Mouse (Mus musculus) C2C12 (cell line): ENCODE measurements at regions not wholly inside any gene's neighbourhood (a gene's known extent, or its start where the extent isn't known, plus 50 kb on each side); places are given as distances from the start of the nearest gene placed in this dataset.

Source experiments
- H3K27me3 ChIP-seq: one replicate; pipeline ENCODE4 v1.6.1; 2011; ENCODE audit not compliant: control insufficient read depth, insufficient read depth, insufficient read length
- H3K36me3 ChIP-seq: one replicate; pipeline ENCODE4 v1.6.1; 2011; ENCODE audit not compliant: control insufficient read depth, insufficient read depth
- H3K4me3 ChIP-seq: one replicate; pipeline ENCODE4 v1.5.1; 2011; ENCODE audit warnings: mild to moderate bottlenecking, control low read depth; ENCODE audit not compliant: poor library complexity, insufficient read depth, severe bottlenecking
- H3K79me2 ChIP-seq: one replicate; pipeline ENCODE4 v1.6.1; 2011; ENCODE audit not compliant: control insufficient read depth, insufficient read depth
- H3K79me3 ChIP-seq: one replicate; pipeline ENCODE4 v1.6.1; 2011; ENCODE audit warnings: low read depth, control low read depth
- H3ac ChIP-seq: one replicate; pipeline ENCODE3; 2011; ENCODE audit warnings: low read depth; ENCODE audit not compliant: control insufficient read depth, insufficient read length
- CEBPB ChIP-seq: IDR thresholded peaks from one replicate; pipeline ENCODE4 v1.6.1; 2011; ENCODE audit warnings: low read depth, mild to moderate bottlenecking, control low read depth, moderate library complexity
- CTCF ChIP-seq: IDR thresholded peaks from one replicate; pipeline ENCODE4 v1.5.1; 2011; ENCODE audit not compliant: control insufficient read depth, insufficient read depth, insufficient read length
- FOSL1 ChIP-seq: IDR thresholded peaks from one replicate; pipeline ENCODE4 v1.8.0; 2011; ENCODE audit warnings: mild to moderate bottlenecking, low read length; ENCODE audit not compliant: poor library complexity, insufficient read depth, severe bottlenecking
- MAX ChIP-seq: IDR thresholded peaks from one replicate; pipeline ENCODE4 v1.6.1; 2011; ENCODE audit warnings: mild to moderate bottlenecking, control low read depth
- MYOD1 ChIP-seq: IDR thresholded peaks from one replicate; pipeline ENCODE4 v1.6.1; 2011; ENCODE audit warnings: low read depth; ENCODE audit not compliant: control insufficient read depth, insufficient read length
- MYOG ChIP-seq: IDR thresholded peaks from one replicate; pipeline ENCODE4 v1.6.1; 2011; ENCODE audit not compliant: control insufficient read depth, insufficient read length; ENCODE audit errors: extremely low read depth
- USF1 ChIP-seq: IDR thresholded peaks from one replicate; pipeline ENCODE4 v1.6.1; 2011; ENCODE audit warnings: low read depth, mild to moderate bottlenecking, control low read depth, moderate library complexity

DNA sequence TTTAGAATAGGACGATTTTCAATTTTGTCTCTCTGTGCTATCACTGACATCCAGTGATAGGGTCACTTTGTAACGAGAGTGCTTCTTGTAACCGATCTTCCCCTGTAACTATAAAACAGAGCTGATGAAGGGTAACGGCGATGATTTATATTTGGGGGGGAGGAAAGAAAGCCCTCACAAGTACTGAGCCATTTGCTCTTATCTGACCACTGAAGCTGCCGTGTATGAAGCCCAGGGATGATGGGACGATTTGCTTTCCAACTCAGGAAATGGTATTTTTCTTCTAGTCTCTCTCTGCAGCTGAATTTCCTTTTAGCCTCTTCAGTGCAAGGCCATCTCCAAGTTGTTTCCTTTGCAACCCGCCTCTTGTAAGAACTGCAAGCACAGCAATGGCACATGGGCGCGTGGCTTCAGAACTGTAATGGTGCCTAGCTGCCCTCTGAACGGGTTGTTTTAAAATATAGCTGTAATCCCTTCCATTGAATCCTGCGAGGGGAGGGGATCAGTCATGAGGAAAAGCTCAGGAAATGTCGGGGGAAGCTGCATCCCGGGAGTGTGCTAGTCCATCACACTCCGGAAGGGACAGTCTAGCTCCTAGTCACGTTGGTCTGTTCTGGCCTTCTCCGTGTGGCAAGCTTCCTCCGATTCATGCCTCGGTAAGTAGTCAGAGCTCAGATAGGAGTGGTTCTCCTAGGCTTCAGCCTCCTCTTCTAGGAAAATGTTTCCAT lies 194.1 kb downstream of the Gm13691 start:
- TF ChIP-seq MAX (no peak), CTCF (no peak), MYOD1 (no peak)
- H3K79me2 ChIP-seq: no peaks in the 10 kb centered on the region
- no peak overlapping the region for H3K4me3 ChIP-seq
- H3K36me3 ChIP-seq: no peaks in the 10 kb centered on the region
- no peaks in the 10 kb centered on the region for H3K27me3 ChIP-seq
- no peaks in the 10 kb centered on the region for H3K79me3 ChIP-seq
- no peak overlapping the region for H3ac ChIP-seq

DNA sequence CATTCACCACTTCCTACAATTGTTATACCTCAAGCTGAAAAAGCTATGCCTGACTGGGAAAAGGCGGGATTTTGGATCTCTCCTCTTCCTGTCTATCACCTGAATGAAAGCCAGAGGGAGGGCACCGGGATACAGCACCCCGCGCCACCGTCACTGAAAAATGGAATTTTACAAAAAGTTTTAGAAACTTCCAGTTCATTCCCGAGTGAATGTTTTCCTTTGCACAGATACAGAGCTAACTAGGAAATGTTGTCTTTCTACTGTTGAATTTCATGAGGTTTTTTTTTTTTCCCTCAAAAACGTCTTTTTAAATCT lies 194.6 kb downstream of the Gm13691 start:
- H3K27me3 ChIP-seq: no peaks in the 10 kb centered on the region
- no peaks in the 10 kb centered on the region for H3K36me3 ChIP-seq
- no peaks in the 10 kb centered on the region for H3K79me2 ChIP-seq
- no peak overlapping the region for H3K4me3 ChIP-seq
- TF ChIP-seq MYOD1 (no peak), FOSL1 (no peak), MYOG (no peak), CTCF (no peak), USF1 (no peak), MAX (no peak), CEBPB (no peak)
- no peak overlapping the region for H3ac ChIP-seq
- no peaks in the 10 kb centered on the region for H3K79me3 ChIP-seq

GRCm38 (mm10) chr2:84186126-84186701 lies 195.9 kb downstream of the Gm13691 start:
- no peaks in the 10 kb centered on the region for H3K27me3 ChIP-seq
- H3K4me3 ChIP-seq: no peak overlapping the region
- no peaks in the 10 kb centered on the region for H3K79me2 ChIP-seq
- no peak overlapping the region for H3ac ChIP-seq
- no peaks in the 10 kb centered on the region for H3K79me3 ChIP-seq
- H3K36me3 ChIP-seq: no peaks in the 10 kb centered on the region
- TF ChIP-seq CTCF (peak; percentile 7), FOSL1 (no peak)

DNA sequence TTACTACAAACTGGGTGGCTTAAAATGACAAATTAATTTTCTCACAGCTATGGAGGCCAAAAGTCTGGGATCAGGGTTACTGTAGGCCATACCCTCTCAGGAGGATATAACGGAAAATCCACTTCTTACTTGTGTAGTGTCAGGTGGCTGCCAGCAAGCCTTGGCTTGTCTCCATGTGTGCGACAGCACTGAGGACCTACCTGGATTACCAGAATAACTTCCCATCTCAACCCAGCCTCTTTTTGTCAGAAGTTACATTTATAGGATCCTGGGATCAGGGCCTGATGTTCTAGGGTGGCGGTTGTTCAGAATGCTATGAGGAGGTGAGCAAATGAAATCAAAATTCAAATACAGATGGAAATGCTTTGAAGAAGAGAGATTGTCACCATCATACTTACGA lies 197.1 kb downstream of the Gm13691 start:
- Histone ChIP-seq H3K79me3 (no peaks in the 10 kb centered on the region), H3K79me2 (no peaks in the 10 kb centered on the region), H3K4me3 (no peak overlapping the region), H3K27me3 (no peaks in the 10 kb centered on the region), H3ac (no peak overlapping the region), H3K36me3 (no peaks in the 10 kb centered on the region)
- TF ChIP-seq CTCF (no peak), MYOG (no peak), MYOD1 (no peak), MAX (no peak), CEBPB (no peak)

DNA sequence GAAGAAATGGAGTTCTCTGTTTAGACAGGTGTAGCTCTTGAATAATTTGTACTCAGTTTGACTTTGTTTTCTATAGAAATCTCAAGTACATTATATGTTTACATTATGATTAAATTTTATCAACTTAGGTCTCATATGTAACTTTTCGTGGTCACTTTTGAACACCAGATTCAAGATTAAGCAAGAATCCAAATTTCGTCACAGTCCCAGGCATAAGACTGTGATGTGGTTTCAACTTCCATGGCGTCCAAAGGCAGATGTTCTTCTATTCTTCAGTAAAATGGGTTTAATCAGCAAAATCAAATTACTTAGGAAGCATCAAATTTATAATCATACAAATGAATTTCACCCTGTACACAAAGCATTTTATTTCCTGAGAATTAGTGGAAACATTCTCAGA lies 198.9 kb downstream of the Gm13691 start:
- H3K79me3 ChIP-seq: no peaks in the 10 kb centered on the region
- TF ChIP-seq FOSL1 (no peak), CEBPB (no peak)
- H3K79me2 ChIP-seq: no peaks in the 10 kb centered on the region
- no peaks in the 10 kb centered on the region for H3K36me3 ChIP-seq
- H3K4me3 ChIP-seq: no peak overlapping the region
- H3K27me3 ChIP-seq: no peaks in the 10 kb centered on the region
- no peak overlapping the region for H3ac ChIP-seq

DNA sequence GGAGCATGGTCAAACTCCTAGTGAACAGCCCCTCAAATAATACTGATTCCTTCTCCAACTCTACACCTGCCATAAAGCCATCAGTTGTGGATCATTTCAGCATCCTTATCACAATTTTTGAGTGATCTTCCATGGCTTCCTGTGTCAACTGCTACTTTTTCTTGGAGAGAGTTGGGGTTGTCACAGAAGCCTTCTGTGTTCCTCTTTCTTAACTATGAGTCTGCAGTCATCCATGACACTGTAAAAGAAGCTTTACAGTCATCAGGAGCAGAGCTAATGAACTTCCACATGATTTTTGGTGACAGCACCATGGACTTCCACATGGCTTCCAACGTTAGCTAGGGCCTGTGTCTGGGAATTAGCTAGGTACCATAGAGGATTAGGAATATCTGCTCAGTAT lies 208.1 kb downstream of the Calcrl start:
- no peaks in the 10 kb centered on the region for H3K79me3 ChIP-seq
- H3ac ChIP-seq: no peak overlapping the region
- H3K27me3 ChIP-seq: no peaks in the 10 kb centered on the region
- no peak overlapping the region for H3K4me3 ChIP-seq
- H3K79me2 ChIP-seq: no peaks in the 10 kb centered on the region
- TF ChIP-seq MAX: no peak
- H3K36me3 ChIP-seq: no peaks in the 10 kb centered on the region

DNA sequence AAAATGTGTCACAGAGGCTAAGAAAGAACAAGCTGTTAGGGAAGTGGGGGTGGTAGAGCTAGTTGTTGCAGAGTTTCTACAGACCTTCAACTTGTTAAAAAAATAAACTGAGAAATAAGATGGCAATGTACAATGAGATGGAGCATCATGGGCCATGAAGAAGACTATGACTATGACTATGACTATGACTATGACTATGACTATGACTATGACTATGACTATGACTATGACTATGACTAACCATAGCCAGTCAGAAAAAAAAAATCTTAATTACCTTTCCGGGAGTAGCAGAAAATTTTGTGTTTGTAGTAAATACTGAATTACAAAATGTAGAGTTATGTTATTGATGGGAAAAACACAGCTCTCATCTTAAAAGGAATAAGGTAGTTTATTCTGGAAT lies 203.2 kb downstream of the Calcrl start:
- no peaks in the 10 kb centered on the region for H3K79me2 ChIP-seq
- H3K27me3 ChIP-seq: no peaks in the 10 kb centered on the region
- no peak overlapping the region for H3ac ChIP-seq
- no peak overlapping the region for H3K4me3 ChIP-seq
- TF ChIP-seq CTCF: no peak
- TF ChIP-seq MAX: no peak
- no peak for TF ChIP-seq CEBPB
- TF ChIP-seq USF1: no peak
- H3K36me3 ChIP-seq: no peaks in the 10 kb centered on the region
- no peaks in the 10 kb centered on the region for H3K79me3 ChIP-seq
